Mouse (Mus musculus) stomach, embryonic 15.5 days (tissue): Measurements from ENCODE around the gene Nlrp6. TPM values are rescaled to one million over a fixed set of nuclear protein-coding genes. Genes with fewer than 3 reads are reported as not detected.
"Not testable (repeated sequence)": the region's sequence is repeated elsewhere in the genome, so short reads cannot be mapped to it uniquely, and the experiment has no call there.

Source experiments
- ATAC-seq: fragments of 200-750 bp; cut with Nextera tagmentation; 2 replicates; pipeline ENCODE4 v1.8.0; 2017; ENCODE audit warnings: low read depth, moderate number of reproducible peaks, moderate TSS enrichment; ENCODE audit not compliant: insufficient read depth, low FRiP score
- H3K27ac ChIP-seq: fragments of 300-500 bp; sonication (generic); 2 replicates; pipeline ENCODE4 v1.5.1; 2015; ENCODE audit warnings: mild to moderate bottlenecking, inconsistent platforms
- H3K27me3 ChIP-seq: fragments of 300-500 bp; sonication (generic); replicated peaks from 2 replicates; pipeline ENCODE4 v1.6.1; 2015; ENCODE audit warnings: inconsistent platforms
- H3K36me3 ChIP-seq: fragments of 300-500 bp; sonication (generic); 2 replicates; pipeline ENCODE4 v1.6.1; 2015; ENCODE audit warnings: inconsistent platforms
- H3K4me1 ChIP-seq: fragments of 300-500 bp; sonication (generic); 2 replicates; pipeline ENCODE4 v1.6.1; 2015; ENCODE audit warnings: inconsistent platforms
- H3K4me2 ChIP-seq: fragments of 300-500 bp; sonication (generic); 2 replicates; pipeline ENCODE4 v1.6.1; 2015; ENCODE audit warnings: mild to moderate bottlenecking, inconsistent platforms
- H3K4me3 ChIP-seq: fragments of 300-500 bp; sonication (generic); replicated peaks from 2 replicates; pipeline ENCODE4 v1.5.1; 2015; ENCODE audit warnings: inconsistent platforms
- H3K9ac ChIP-seq: fragments of 300-500 bp; sonication (generic); 2 replicates; pipeline ENCODE4 v1.6.1; 2015; ENCODE audit warnings: inconsistent platforms
- H3K9me3 ChIP-seq: fragments of 300-500 bp; sonication (generic); 2 replicates; pipeline ENCODE4 v1.6.1; 2016; ENCODE audit warnings: inconsistent platforms
- WGBS: fragments of 180-500 bp; shearing (Covaris S2); methylation state at CpG from one replicate; pipeline ENCODE4 v1.1.7; 2015; 5-methylcytosine and 5-hydroxymethylcytosine counted together
- polyA plus RNA-seq: library from polyadenylated mRNA; unstranded; fragments of >200 nt; fragmentation: Nextera tagmentation; extraction: Ambion mirVana; gene quantifications from 2 replicates; pipeline ENCODE4 v1.2.1, GENCODE M21; 2015

Gene Nlrp6
- polyA plus RNA-seq: 9.9 and 13.8 TPM in 2 replicates

DNA sequence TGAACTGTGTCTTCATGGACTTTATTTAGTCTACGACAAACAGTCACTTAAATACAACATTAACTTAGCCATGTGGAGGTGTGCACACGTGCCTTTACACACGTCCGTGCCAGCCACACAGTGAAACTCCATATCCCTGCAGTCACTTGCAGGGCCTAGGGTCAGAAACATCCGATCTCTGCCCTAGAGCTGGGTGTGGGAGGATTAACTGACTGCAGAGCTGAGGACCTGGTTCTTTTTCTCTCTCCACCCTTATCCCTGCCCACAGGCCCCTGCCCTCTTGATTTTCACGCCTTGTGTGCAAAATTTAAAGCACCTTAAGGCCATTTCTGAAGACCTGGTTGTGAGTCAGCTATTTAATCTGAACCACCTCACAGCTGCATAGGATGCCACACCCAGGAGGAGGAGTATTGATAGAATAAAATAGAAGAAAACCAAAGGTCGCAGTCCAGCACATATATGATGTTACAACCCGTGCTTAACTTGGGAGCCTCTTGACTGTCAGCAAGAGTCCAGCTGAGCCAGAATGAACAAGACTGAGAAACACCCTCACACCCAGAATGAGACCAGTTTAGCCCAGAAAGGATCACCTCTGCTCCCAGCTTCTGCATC lies at the start of gene Nlrp6:
Gene Nlrp6 (plus strand): TSS at position 485 of the 612 bp plus-strand sequence.
- Histone ChIP-seq H3K4me2 (peak within 1 kb of the TSS; percentile 67; the same call in 1 of the 2 replicates), H3K9me3 (no peaks in the 10 kb centered on the region), H3K4me3 (peak within 1 kb of the TSS; percentile 34; the same call in 1 of the 2 replicates), H3K36me3 (no peaks in the 10 kb centered on the region), H3K27me3 (peaks cover 59% of the 10 kb centered on the region), H3K27ac (0 out of 2 replicates have a peak within 1 kb of the TSS, but pooled peaks have one; percentile 31), H3K4me1 (peaks cover 14% of the 10 kb centered on the region), H3K9ac (no peak within 1 kb of the TSS)
- WGBS: 62% methylated on average over 8 of the region's 8 CpGs
- no peak for ATAC-seq

DNA sequence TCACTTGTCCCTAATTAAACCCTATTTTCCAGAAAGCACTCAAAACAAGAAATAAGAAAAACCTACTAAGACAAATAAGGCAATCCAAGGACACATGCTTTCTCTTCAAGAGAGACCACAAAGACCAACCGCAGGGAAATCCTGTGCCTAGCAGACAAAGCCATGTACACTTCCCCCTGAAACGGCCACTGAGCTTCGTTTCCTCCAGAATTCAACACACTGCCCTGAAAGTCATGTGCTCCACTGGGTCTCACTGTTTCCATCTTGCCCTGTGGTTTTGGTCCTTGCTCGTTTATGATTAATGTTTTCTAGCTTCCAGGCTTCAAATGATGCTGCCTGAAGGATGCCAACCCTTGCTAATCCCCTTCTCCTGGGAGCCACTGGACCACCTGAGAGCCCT lies 46.5 kb upstream of the Nlrp6 start:
- Histone ChIP-seq H3K9me3 (no peaks in the 10 kb centered on the region), H3K27ac (no peak overlapping the region), H3K4me1 (no peaks in the 10 kb centered on the region), H3K4me3 (no peak overlapping the region), H3K27me3 (no peaks in the 10 kb centered on the region), H3K4me2 (no peak overlapping the region), H3K9ac (no peak overlapping the region), H3K36me3 (peaks cover 16% of the 10 kb centered on the region; the same call in 1 of the 2 replicates)
- WGBS: 86% methylated on average over 4 of the region's 4 CpGs
- no peak for ATAC-seq

DNA sequence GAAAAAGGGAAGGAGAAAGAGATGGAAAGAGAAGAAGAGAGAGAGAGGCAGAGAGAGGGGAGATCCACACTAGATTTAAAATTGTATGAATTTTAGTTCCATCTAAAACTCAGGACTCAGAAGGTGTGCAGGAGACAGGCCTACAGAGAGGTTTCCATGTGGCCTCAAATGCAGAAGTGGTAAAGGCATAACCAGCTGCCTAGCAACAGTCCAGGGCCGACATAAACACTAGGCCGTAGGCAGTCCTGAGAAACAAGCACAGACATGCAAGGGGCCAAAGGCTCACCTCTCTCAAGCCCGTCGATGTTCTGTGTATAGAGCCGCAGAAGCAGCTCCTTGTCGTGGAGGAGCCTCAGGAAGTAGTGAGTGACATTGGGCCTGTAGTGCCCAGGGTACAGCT lies 43.3 kb upstream of the Nlrp6 start:
- Histone ChIP-seq H3K4me2 (no peak overlapping the region), H3K4me1 (peaks cover 2% of the 10 kb centered on the region; the same call in 1 of the 2 replicates), H3K36me3 (peaks cover 8% of the 10 kb centered on the region; the same call in 1 of the 2 replicates), H3K9me3 (no peaks in the 10 kb centered on the region), H3K27ac (no peak overlapping the region), H3K4me3 (no peak overlapping the region), H3K27me3 (no peaks in the 10 kb centered on the region), H3K9ac (no peak overlapping the region)
- WGBS: 70% methylated on average over 6 of the region's 6 CpGs
- ATAC-seq: no peak

DNA sequence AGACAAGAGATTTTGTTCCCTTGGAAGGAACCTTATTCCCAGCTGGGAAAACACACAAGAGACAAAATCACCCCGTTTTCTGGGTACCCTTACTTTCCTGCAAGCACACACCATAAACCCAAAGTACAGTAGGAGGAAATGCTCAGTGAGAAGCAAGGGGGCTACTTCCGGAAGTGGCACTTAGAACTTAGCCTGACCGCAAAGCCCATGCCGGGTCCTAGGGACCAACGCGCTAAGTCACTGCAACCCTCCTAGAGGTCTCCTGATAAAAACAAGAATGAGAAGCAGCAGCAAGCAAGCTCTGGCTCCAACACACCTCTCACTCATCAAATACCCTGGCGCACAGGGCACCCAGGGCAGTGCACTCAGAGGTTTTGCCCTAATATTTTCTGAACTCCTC lies 41.3 kb upstream of the Nlrp6 start:
- no peak overlapping the region for H3K4me2 ChIP-seq
- H3K27me3 ChIP-seq: no peaks in the 10 kb centered on the region
- no peak overlapping the region for H3K9ac ChIP-seq
- no peaks in the 10 kb centered on the region for H3K9me3 ChIP-seq
- H3K27ac ChIP-seq: no peak overlapping the region
- H3K36me3 ChIP-seq: peaks cover 7% of the 10 kb centered on the region; the same call in 1 of the 2 replicates
- no peak for ATAC-seq
- WGBS: 82% methylated on average over 7 of the region's 7 CpGs
- H3K4me1 ChIP-seq: peaks cover 11% of the 10 kb centered on the region
- no peak overlapping the region for H3K4me3 ChIP-seq

DNA sequence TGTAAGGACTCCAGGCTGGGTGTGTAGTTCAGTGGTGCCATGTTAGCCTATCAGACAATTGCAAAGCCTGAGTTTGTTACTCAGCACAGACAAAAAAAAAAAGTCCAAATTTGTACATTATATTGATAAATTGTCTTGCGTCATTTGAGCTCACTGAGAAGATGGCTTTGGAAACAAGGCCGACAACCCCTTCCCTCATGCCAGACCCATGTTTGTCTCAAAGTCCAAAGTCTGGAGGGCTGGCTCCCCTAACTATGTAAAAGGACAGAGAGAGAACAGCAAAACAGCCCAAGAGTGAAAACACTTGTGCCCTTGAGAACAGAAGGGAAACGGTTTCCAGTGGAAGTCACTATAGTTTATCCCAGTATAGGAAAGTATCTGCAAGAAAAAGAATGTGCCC lies 40.3 kb upstream of the Nlrp6 start:
- H3K4me2 ChIP-seq: peak overlapping the region; percentile 86

DNA sequence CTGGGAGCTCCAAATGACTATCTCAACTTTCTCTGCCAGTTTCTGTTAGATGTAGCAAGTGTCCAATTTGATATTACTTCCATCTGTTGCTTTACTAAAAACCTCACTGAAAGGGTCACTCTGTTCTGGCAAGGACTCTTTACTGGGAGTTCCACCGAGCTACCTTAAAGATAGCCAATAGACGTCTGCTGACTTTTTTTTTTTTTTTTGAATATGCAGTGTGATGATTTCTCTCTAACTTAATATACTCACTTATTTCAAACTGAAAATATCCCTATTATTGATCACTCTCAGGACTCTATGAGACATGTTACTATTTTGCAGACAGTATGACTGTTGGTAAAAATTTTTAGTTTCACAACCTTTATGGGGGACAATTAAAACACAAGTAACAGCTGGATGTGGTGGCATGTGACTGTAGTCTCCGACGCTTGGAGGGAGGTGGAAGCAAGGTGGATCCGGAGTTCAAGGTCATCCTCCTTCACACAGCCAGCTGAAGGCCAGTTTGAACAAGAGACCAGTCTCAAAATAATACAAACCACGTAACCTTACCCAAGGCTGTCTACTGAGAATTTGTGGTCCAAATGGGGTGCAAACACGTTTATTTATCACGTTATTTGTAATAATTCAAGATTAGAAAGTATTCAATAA lies 39.7 kb upstream of the Nlrp6 start:
- ATAC-seq: no peak

More for the DNA sequence above, 40.3 kb upstream of the Nlrp6 start:
- no peak for ATAC-seq
- Histone ChIP-seq H3K9ac (no peak overlapping the region), H3K9me3 (no peaks in the 10 kb centered on the region), H3K36me3 (no peaks in the 10 kb centered on the region; the same call in 1 of the 2 replicates), H3K4me3 (no peak overlapping the region), H3K4me1 (peaks cover 11% of the 10 kb centered on the region), H3K27ac (no peak overlapping the region), H3K27me3 (no peaks in the 10 kb centered on the region)
- 60% methylated on average over 3 of the region's 3 CpGs for WGBS

DNA sequence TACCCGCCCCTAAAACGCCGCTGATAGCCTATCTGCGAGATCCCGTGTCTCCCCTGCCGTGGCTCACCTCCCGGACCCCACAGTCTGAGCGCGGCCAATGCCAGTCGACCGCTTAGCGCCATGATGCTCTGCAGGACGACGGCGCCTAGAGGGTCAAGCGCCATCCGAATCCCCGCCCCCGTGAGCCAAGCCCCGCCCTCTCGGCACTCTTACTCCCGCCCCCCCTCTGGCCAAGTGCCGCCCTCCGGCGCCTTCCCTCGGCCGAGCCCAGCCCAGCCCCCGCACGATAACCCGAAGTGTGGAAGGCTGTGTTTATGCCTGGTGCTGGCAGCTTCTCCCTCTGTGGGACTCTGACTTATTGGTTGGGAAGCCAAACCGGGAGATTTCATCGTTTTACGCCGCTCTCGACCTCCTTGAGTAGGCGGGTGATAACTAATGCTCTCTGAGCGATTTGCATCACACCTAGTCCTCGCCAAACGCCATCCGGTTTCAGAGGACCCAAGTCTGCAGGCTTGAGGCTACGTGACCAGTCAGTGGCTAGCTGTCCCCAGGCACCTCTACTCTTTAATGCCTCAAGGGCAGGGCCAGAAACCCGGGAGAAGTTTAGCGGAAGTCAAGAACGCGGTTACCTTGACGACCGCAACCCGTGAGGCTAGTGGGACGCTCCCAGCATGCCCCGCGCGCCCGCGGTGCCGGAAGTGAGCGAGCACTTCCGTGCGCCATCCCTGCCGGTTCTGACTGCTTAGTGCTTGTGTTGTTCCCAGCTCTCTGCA lies 38.8 kb upstream of the Nlrp6 start, which contains the start of the genes Psmd13 and Sirt3:
Gene Psmd13 (plus strand): TSS at position 273 of the 773 bp plus-strand sequence.
Gene Sirt3 (minus strand): TSS at position 614 of the 773 bp plus-strand sequence.
- Histone ChIP-seq H3K27ac (peak within 1 kb of the TSS; percentile 91), H3K36me3 (peaks cover 6% of the 10 kb centered on the region), H3K4me2 (peak within 1 kb of the TSS; percentile 86), H3K4me3 (peak within 1 kb of the TSS; percentile 96), H3K4me1 (peaks cover 11% of the 10 kb centered on the region), H3K9me3 (no peaks in the 10 kb centered on the region), H3K27me3 (no peaks in the 10 kb centered on the region), H3K9ac (peak within 1 kb of the TSS; percentile 78)
- WGBS: under 1% methylated on average over 59 of the region's 59 CpGs
- ATAC-seq: peak; percentile 95

More for the DNA sequence above, 39.7 kb upstream of the Nlrp6 start:
- no peaks in the 10 kb centered on the region; the same call in 1 of the 2 replicates for H3K36me3 ChIP-seq
- H3K27me3 ChIP-seq: no peaks in the 10 kb centered on the region
- 15% methylated on average over 8 of the region's 8 CpGs for WGBS
- H3K27ac ChIP-seq: no peak overlapping the region; the same call in 1 of the 2 replicates
- no peaks in the 10 kb centered on the region for H3K9me3 ChIP-seq
- peak overlapping the region; percentile 86 for H3K4me2 ChIP-seq
- H3K9ac ChIP-seq: no peak overlapping the region
- H3K4me3 ChIP-seq: peak overlapping the region; percentile 96
- peaks cover 11% of the 10 kb centered on the region for H3K4me1 ChIP-seq

DNA sequence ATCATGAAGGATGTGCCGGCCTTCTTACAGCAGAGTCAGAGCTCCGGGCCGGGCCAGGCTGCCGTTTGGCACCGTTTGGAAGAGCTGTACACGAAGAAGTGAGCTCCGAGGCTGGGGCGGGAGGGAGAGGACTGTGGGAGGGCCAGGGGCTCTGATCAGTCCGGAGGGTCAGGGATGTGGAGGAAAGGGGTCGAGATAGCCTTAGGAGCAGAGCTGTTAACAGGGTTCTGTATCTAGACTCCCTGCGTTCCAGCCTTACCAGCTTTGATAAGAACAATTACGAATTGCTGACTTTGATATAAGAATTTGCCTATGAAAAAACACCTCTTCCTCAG lies 38.3 kb upstream of the Nlrp6 start:
- Histone ChIP-seq H3K9me3 (no peaks in the 10 kb centered on the region), H3K4me2 (peak overlapping the region; percentile 86), H3K27me3 (no peaks in the 10 kb centered on the region), H3K9ac (peak overlapping the region; percentile 78), H3K4me1 (peaks cover 11% of the 10 kb centered on the region), H3K27ac (peak overlapping the region; percentile 51; the same call in 1 of the 2 replicates), H3K4me3 (peak overlapping the region; percentile 96), H3K36me3 (peaks cover 10% of the 10 kb centered on the region)
- WGBS: 0% methylated on average over 12 of the region's 12 CpGs
- ATAC-seq: peak; percentile 24

DNA sequence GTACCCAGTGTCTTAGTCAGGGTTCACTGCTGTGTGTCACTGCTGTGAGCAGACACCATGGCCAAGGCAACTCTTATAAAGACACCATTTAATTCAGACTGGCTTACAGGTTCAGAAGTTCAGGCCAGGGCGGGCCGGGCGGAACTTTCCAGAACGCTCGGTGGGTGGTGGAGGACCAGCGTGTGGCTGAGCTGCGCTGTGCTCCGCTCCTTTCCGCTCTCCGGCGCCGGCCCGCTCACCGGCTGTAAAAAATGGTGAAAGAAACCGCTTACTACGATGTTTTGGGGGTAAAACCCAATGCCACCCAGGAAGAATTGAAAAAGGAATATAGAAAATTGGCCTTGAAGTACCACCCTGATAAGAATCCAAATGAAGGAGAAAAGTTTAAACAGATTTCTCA lies 30.1 kb upstream of the Nlrp6 start:
- ATAC-seq, H3K4me2 ChIP-seq, H3K4me3 ChIP-seq, H3K27me3 ChIP-seq, H3K4me1 ChIP-seq, H3K27ac ChIP-seq, H3K9me3 ChIP-seq, H3K9ac ChIP-seq: not testable (repeated sequence)
- peaks cover 58% of the 10 kb centered on the region for H3K36me3 ChIP-seq
- WGBS: 96% methylated on average over 16 of the region's 16 CpGs

DNA sequence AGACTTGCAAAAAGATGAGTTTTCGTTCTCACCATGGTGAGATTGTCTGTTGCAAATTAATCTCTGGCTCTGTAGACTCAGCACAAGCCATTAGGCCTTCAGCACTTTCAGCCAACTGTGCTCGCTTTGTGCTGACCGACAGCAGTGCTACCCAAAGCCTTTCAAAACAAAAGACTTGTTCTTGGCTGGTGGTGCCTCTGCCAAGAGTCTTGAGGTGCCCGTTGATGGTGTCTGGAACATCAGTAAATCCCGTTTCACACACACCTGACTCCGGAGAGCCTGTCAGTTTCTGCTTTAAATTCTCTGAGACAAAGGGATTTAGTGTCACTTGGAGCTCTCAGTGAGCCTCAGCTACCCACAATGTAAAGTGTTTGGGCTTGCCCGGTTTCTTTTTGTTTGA lies 26.7 kb upstream of the Nlrp6 start:
- no peaks in the 10 kb centered on the region for H3K27me3 ChIP-seq

DNA sequence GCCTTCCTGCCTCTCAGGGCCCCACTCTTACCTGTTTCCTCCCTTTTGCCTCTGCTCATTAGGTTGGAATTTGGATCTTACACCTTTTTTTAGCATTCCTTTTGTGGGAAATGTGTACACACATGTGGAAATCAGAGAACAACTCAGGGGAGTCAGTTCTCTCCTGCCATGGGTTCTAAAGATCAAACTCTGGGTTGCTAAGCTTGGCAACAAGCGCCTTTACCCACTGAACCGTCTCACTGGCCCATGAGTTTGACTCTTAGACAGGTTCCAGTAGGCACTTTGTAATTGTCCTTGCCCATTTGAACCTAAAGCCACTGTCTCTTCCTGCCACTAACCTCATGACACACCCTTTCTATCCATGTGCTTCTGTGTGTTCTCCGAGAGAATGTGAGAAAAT lies 26.1 kb upstream of the Nlrp6 start:
- Histone ChIP-seq H3K4me3 (no peak overlapping the region), H3K27me3 (no peaks in the 10 kb centered on the region), H3K36me3 (peaks cover 50% of the 10 kb centered on the region), H3K4me1 (no peaks in the 10 kb centered on the region), H3K9ac (no peak overlapping the region), H3K27ac (no peak overlapping the region), H3K9me3 (no peaks in the 10 kb centered on the region), H3K4me2 (no peak overlapping the region)
- 91% methylated on average over 3 of the region's 3 CpGs for WGBS
- ATAC-seq: no peak

More for the DNA sequence above, 26.7 kb upstream of the Nlrp6 start:
- ATAC-seq: no peak
- no peaks in the 10 kb centered on the region for H3K4me1 ChIP-seq
- no peaks in the 10 kb centered on the region for H3K9me3 ChIP-seq
- H3K27ac ChIP-seq: no peak overlapping the region
- peaks cover 54% of the 10 kb centered on the region for H3K36me3 ChIP-seq
- H3K9ac ChIP-seq: no peak overlapping the region
- 87% methylated on average over 7 of the region's 7 CpGs for WGBS
- no peak overlapping the region for H3K4me3 ChIP-seq
- H3K4me2 ChIP-seq: no peak overlapping the region
